Mouse (Mus musculus): ENCODE measurements around the gene Prkcg.
"Not testable (repeated sequence)": the region's sequence is repeated elsewhere in the genome, so short reads cannot be mapped to it uniquely, and the experiment has no call there.

Gene Prkcg

DNA sequence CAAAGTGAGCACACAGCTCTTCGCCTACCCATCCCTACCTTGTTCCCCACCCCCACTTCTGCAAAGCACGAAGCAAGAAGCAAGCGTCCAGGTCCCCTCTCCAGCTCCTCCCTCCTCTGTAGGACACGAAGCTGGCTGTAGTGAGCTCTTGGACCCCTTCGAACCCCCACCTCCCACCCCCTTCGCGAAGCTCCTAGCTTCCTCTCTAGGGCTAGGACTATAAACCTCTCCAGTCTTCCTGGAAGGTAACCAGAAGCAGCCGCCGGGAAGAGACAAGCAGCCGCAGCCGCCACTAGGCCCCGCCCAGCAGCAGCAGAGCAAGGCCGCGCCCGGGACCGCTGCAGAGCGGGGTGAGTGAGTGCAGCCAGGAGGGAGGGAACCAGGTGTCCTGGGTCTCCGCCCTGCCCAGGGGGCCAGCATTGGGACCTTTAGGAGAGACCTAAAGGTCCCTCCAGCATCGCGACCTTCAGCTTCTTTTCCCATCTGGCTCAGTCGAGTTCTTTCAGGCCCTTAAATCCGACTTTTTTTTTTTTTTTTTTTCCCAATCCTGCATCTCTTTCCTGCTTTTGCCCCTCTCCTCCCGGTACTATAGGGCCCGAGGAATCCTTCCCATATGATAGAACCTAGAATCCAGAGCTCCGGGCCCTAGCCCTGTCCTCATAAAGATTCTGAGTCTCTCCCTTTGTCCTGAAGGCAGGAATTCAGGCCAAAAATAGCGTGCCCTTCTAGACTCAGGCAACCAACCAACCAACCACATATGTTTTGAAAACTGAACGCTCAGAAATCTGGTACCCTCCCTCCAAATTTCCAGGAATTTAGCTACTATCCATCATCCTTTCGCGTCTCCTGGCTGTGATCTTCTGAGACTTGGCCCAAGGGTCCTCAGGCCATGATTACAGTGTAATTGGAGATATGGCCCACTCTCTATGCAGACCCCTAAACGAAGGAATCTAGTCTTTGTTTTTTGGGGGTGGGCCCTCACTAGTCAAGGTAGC is at the start of gene Prkcg, which contains the start of gene Myadm:
TSS of gene Prkcg (plus strand) at position 204 of the 995 bp plus-strand sequence.
TSS of gene Myadm (plus strand) at position 105 of the 995 bp plus-strand sequence.
- DNase-seq: peak; percentile 71

DNA sequence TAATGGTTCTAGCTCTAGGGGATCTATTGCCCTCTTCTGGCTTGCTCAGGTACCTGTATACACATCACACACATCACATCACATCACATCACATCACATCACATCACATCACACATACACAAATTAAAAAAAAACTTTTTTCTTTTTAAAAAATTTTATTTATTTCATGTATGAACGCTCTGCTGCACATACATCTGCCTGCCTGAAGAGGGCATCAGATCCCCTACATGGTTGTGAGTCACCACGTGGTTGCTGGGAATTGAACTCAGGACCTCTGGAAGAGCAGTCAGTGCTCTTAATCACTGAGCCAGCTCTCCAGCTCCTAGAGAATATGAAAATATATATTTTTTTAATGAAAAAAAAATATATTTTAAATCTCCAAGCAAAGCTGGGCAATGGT is 49.8 kb upstream of the Prkcg start:
- no peak for DNase-seq

DNA sequence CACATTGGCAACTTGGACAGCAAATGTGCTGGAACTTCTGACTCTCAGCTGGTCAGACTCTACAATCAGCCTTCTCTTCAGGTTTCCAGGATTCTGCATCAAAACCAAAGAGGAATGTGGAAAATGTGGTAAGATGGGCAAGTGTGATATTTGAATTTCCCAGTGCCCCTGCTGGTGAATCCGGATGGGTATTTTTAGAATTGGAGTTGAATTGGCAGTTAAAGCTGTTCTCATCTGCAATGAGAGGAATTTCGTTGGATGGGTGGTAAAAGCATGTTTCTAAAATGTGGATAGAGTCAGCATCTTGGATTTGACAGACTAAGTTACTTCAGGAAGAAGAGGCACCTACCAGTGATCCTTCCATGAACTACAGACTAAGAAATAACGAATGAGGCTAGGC is 28.3 kb upstream of the Prkcg start:
- no peak for DNase-seq

DNA sequence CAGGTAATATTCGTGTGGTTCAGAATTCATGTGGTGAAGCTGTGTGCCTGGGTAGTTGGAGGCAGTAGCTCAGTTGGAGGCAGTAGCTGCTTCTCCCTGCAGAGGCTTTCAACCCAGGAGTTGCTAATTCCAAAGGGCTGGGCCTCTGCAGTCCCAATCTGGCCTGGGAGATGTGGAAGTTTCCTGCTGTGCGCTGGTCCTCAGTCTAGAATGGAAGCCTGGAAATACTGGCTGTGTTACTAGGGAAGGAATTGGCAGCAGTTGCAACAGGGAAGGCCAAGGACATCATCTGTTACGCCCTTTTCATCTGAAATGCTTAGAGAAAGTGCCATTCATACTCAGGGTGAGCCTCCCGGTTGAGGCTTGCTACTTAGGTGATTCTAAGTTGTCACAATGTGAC is 27.5 kb upstream of the Prkcg start:
- no peak for DNase-seq

GRCm38 (mm10) chr7:3262789-3263188 is 26.2 kb upstream of the Prkcg start:
- DNase-seq: peak; percentile 38

DNA sequence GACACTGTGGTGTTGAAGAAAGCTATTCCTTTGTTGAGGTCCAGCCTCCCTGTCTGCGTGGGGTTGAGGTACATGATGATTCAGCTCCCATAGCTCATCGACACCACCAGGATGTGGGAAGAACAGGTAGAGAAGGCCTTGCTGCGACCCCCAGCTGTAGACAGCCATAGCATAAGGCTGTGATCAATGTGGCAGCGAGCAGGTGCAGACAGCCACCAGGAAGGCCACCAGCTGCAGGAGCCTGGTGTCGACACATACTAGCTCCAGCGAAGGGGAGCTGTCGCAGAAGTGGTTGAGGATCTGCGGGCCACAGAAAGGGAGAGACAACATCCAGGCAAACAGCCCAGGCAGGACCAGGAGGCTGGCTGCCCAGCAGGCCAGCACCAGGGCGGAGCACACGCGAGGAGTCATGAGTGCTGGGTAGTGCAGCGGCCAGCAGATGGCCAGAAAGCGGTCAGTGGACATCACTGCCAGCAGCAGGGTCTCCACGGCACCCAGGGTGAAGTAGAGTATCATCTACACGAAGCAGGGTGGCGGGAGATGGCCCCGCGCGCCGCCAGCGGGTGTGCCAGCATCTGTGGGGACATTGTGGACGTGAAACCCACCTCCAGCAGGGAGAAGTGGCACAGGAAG is 24.5 kb upstream of the Prkcg start:
- no peak for DNase-seq

- DNase-seq: no peak
Measured at GRCm38 (mm10) chr7:3265311-3265710, 23.7 kb upstream of the Prkcg start.

GRCm38 (mm10) chr7:3267261-3267660 is 21.7 kb upstream of the Prkcg start:
- no peak for DNase-seq

DNA sequence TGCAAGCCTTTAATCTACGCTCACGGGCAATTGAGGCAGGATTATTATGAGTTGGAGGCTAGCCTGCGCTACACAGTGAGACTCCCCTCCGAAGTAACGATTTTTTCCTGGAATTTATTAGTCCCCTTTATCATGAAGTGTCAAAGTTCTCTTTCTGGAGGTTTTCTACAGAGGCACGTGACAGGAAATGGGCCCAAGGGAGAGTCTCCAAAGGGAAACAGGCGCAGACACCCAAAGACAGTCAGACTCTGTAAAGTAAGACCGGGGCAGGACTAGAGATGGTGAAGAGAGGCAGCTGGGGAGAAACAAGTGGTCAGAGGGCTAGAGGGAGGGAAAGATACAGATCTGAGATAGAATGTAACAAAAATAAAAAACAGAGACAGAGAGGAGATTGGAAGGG is 21.1 kb upstream of the Prkcg start:
- DNase-seq: no peak

- DNase-seq: no peak
Measured at GRCm38 (mm10) chr7:3268291-3268690, 20.7 kb upstream of the Prkcg start.

DNA sequence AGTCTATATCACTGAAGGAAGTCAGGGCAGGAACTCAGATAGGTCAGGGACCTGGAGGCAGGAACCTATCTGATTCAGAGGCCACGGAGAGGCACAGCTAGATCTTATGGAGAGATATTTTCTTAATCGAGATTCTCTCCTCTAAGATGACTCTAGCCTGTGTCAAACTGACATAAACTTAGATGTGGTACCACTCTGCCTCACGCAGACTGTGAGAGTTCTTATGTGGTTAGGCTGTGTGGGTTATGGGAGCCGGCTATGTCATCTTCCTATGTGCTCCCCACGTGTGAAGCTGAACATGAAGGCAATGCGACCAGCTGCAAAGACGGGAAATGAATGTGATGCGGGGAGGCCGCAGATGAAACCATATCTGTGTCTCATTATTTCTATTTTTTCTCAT is 16.8 kb upstream of the Prkcg start:
- no peak for DNase-seq

DNA sequence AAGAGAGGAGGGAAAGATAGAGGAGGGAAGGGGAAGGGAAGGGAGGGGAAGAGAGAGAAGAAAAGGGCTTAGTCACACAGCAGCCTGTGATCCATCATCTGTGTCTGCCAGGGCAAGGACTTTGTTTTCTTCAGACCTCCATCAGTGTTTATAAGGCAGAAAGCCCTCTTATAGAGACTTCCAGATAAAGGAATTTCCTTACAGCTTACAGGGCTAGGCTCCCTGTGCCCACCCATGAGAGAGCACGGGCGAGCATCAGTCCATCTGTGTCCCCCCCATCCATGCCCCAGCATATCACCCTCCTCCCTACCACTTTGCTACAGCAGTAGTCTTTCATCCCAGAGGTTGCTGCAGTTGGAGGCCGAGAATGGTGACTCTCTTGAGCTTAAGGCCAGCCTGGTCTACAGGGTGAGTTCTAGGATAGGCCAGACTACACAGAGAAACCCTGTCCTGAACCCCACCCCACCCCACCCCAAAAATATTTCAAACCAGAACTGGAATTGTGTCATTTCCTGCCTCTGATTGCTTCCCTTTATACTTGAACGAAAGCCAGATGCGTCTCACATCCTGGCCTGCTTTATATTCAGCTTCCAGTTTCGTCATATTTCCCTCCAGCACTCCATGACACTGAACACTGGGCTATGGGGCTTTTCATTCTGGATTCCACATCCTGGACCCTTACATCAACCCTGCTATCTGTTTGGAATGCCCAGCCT is 13.4 kb upstream of the Prkcg start:
- no peak for DNase-seq

- not testable (repeated sequence) for DNase-seq
Measured at GRCm38 (mm10) chr7:3276781-3277180, 12.2 kb upstream of the Prkcg start.

GRCm38 (mm10) chr7:3280080-3280653 is 8.8 kb upstream of the Prkcg start:
- DNase-seq: no peak

DNA sequence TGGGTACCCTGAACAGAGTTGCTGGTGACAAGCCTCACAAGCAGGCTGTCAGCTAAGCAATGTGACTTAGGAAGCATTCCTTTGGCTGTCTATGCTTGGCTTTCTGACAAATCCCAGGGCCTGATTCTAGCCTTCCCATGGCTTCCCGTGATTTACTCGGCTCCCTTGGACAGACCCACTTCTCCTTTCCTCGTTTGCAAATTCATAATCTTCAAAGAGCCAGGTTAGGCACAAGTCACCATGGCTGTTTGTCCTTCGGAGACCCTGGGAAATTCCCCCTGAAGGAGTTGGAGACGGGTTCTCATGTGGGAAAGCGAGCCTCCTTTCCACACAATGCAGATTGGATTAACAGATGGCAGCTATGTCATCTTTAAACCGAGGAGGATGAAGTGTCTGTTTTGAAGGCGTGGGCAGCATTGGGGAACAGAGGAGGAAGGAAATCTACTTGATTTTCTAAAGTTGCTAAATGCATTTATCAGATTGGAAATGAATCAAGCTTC is 8.3 kb upstream of the Prkcg start:
- DNase-seq: no peak

DNA sequence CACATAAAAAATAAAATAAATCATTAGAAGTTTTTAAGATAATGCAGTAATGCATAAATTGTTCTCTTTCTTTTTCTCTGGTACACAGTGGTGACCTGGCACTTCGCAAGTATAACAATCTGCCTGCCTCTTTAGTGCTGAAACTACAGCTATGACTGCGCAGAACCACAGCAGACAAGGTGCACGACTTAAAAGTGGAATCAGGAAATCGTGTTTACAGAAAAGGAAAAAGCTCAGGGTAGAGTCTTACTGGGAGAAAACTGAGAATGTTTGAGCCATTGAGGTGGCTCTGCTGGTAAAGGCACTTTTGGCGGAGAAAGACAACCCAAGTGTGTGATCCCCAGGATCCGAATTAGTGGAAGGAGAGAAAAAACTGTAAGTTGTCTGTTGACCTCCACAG is 7.2 kb upstream of the Prkcg start:
- no peak for DNase-seq

GRCm38 (mm10) chr7:3283081-3283875 is 5.7 kb upstream of the Prkcg start:
- DNase-seq: no peak

DNA sequence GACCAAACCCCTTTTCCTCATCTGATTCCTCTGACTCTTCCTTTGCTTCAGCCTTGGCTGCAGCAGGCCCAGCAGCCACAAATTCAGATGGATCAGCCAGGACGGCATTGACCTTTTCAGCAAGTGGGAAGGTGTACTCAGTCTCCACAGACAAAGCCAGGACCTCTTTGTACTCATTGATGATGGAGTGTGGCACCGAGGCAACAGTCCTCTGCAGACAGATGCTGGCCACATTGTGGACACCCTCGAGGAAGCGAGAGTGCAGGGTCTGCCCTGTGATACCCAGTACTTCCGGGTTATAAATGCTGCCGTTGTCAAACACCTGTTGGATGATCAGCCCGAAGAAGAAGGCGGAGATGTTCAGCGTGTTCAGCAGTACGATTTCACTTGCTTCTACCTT is 4.4 kb upstream of the Prkcg start:
- no peak for DNase-seq

DNA sequence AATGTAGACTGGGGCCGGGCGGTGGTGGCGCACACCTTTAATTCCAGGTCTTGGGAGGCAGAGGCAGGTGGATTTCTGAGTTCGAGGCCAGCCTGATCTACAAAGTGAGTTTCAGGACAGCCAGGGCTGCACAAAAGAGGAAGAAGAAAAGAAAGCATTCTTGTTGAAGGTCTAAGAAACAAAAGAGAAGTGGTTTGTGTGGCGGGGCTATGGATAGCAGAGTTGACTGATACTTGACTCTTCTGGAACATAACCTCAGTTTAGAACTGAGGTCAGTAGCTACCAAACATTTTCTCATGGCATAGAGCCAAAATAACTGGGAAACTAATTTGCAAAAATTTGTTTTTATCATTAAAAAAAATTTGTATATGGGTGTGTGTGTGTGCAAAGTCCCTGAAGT is 2.9 kb upstream of the Prkcg start:
- DNase-seq: no peak

GRCm38 (mm10) chr7:3287186-3287585 is 1.8 kb upstream of the Prkcg start:
- no peak for DNase-seq

DNA sequence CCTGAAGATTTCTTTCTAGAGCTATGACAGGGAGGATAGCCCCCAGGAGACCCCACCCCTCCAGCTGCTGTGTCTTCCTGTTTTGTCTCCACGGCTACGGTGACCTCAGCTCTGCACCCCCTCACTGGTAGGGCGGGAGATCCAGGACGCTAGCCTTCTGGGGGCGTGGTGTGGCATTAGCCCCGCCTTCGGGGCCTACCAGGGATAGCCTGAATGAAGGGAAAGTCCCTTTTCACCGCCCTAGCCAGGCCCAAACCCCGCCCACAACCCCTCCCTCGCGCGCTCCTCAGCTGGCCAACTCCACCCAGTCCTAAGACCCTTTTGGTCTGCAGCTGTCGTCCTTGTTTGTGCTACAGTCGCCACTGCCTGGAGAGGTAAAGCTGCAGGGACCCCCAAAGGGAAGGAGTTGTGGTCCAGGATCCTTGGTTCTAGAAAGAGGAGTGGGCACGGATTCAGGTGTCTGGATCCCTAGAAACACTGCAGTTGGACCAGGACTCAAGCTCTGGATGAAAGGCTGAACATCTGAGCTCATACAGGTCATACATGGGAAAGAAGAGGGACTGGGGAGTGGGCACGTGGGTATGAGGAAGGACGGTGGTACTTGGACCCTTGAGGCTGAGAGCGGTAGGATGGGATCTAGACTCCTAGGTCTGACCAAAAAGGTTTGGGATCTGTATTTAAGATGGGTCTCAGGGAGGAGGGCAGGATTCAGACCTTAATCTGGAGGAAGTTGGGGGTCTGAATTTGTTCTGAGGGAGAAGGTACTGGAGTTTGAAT is 1.5 kb downstream of the Prkcg start:
- peak; percentile 88 for DNase-seq

Measured in kidney, adult 18-20 months (tissue).